Mouse (Mus musculus) limb, embryonic 10.5 days (tissue): ENCODE measurements around the gene Tmpo. TPM values are rescaled to one million over a fixed set of nuclear protein-coding genes. Genes with fewer than 3 reads are reported as not detected.

Experiments used
- DNase-seq: peaks from one replicate; pipeline ENCODE4 v3.0.0-alpha.2; 2017; ENCODE audit warnings: low spot score
- H3K27ac ChIP-seq: fragments of 300-500 bp; sonication (generic); 2 replicates; pipeline ENCODE4 v1.5.1; 2016; ENCODE audit warnings: mild to moderate bottlenecking
- H3K27me3 ChIP-seq: fragments of 300-500 bp; sonication (generic); 2 replicates; pipeline ENCODE4 v1.6.1; 2016; ENCODE audit warnings: low read depth, mild to moderate bottlenecking; ENCODE audit not compliant: poor library complexity, severe bottlenecking
- H3K36me3 ChIP-seq: fragments of 300-500 bp; sonication (generic); 2 replicates; pipeline ENCODE4 v1.6.1; 2016; ENCODE audit warnings: mild to moderate bottlenecking, moderate library complexity
- H3K4me1 ChIP-seq: fragments of 300-500 bp; sonication (generic); 2 replicates; pipeline ENCODE4 v1.6.1; 2016
- H3K4me3 ChIP-seq: fragments of 300-500 bp; sonication (generic); 2 replicates; pipeline ENCODE4 v1.5.1; 2016; ENCODE audit warnings: mild to moderate bottlenecking, moderate library complexity
- H3K9me3 ChIP-seq: fragments of 300-500 bp; sonication (generic); replicated peaks from 2 replicates; pipeline ENCODE4 v1.6.1; 2016; ENCODE audit warnings: mild to moderate bottlenecking
- whole genome bisulfite sequencing: fragments of 180-500 bp; shearing (Covaris S2); methylation state at CpG from one replicate; pipeline ENCODE4 v1.1.7; 2016; 5-methylcytosine and 5-hydroxymethylcytosine counted together
- polyA plus RNA-seq: library from polyadenylated mRNA; unstranded; fragments of >200 nt; fragmentation: Nextera tagmentation; extraction: Ambion mirVana; gene quantifications from 2 replicates; pipeline ENCODE4 v1.2.1, GENCODE M21; 2016

Tmpo gene
- polyA plus RNA-seq, 1 experiment from 2014 or later, result 300 TPM

DNA sequence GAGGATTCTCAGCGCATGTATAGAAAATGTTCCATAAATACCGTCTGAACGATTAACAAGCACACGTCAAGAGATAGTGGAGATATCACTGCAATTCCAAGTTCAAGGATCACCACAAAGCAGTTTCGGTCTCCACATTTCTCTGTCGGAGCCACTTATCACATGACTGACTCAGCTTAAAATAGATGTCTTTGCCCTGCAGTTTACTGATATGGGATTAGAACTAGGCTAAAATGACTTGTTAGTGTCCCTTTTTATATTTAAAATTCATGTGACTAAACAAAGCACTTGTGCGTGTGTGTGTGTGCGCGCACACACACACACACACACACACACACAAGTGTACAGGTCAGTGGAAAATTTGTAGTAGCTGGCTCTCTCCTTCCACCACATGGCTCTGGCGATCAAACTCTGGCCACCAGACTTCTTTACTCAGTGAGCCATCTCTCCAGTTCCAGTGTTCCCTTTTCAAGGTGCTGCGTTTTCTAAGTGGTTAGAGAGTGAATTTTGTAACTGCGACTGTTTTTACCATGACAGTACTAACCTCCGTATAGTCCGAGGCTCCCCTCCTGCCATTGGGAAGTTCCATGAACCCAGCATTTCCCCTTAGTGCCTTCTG is 41.9 kb downstream of the Tmpo start:
- Histone ChIP-seq H3K27ac (no peak overlapping the region), H3K9me3 (no peaks in the 10 kb centered on the region), H3K4me3 (no peak overlapping the region), H3K27me3 (no peaks in the 10 kb centered on the region), H3K4me1 (no peaks in the 10 kb centered on the region), H3K36me3 (no peaks in the 10 kb centered on the region)
- DNase-seq, result no peak
- WGBS, result 95% methylated on average over 14 of the region's 14 CpGs

DNA sequence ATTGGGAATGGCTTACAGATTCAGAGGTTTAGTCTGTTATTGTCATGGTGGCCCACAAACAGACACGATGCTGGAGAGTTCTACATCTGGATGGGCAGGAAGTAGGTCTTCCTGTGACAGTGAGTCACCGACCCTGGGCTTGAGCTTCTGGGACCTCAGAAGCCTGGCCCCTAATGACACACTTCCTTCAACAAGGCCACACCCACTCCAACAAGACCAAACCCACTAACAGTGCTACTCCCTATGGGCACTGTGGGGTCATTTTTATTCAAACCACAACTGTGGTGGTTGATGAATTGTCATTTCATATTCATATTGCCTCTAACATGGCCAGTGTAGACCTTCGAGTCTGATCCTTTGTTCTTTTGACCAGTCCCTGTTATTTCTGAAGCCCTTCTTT is 42.8 kb downstream of the Tmpo start:
- DNase-seq, result no peak
- no peaks in the 10 kb centered on the region for H3K36me3 ChIP-seq
- no peak overlapping the region for H3K4me3 ChIP-seq
- 78% methylated on average over 3 of the region's 3 CpGs for WGBS
- H3K4me1 ChIP-seq, result no peaks in the 10 kb centered on the region
- no peak overlapping the region for H3K27ac ChIP-seq
- H3K9me3 ChIP-seq, result no peaks in the 10 kb centered on the region
- no peaks in the 10 kb centered on the region for H3K27me3 ChIP-seq

DNA sequence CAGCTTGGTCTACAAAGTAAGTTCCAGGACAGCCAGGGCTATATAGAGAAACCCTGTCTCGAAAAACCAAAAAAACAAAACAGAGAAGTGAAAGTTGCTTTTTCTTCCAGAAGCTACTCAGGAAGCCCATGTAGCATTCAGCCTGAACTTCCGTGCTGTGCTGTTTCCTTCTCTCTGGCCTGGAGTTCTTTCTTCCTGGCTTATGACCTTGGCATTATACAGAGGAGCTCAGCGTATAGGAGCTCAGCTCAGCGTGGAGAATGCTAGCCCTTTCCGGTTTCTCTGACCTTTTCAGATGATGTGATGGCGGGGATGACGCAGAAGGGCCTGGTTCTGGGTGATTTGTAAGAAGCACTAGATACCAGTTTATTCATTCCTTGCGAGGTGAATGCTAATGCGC is 43.7 kb downstream of the Tmpo start:
- H3K36me3 ChIP-seq, result no peaks in the 10 kb centered on the region
- H3K4me1 ChIP-seq, result no peaks in the 10 kb centered on the region
- H3K4me3 ChIP-seq, result no peak overlapping the region
- H3K27me3 ChIP-seq, result no peaks in the 10 kb centered on the region
- WGBS, result 85% methylated on average over 9 of the region's 9 CpGs
- DNase-seq, result no peak
- H3K27ac ChIP-seq, result no peak overlapping the region
- H3K9me3 ChIP-seq, result no peaks in the 10 kb centered on the region

DNA sequence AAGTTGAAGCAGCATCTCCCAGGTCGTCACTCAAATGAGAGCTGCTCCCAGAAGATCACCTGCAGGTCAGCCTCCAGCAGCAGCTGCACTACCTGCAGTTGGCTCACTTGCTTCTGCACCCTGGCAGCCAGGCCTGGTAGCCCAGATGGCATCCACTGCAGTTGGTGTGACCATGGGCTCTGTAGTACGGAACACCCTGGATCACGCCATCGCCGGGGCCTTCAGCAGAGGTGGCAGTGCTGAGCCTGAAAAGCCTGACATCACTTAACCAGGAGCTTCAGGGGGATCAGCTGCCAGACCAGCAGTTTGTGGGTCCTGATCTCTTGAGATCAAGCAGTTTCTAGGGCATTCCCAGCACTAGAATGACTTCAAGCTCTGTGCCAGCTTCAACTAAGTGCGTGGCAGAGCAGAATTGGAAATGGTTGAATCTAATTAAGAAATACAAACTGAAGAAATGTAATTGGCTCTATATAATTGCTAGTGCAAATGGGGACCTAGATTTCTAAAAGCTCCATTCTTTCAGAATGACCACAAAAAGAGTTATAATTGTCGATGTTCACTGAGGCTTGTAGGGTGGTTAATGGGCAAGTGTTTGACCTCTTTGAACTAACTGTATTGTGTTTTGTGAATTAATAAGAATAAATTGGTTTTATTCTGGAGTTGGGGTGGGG is 45.7 kb downstream of the Tmpo start:
- whole genome bisulfite sequencing, result 94% methylated on average over 7 of the region's 7 CpGs
- H3K27me3 ChIP-seq, result no peaks in the 10 kb centered on the region

DNA sequence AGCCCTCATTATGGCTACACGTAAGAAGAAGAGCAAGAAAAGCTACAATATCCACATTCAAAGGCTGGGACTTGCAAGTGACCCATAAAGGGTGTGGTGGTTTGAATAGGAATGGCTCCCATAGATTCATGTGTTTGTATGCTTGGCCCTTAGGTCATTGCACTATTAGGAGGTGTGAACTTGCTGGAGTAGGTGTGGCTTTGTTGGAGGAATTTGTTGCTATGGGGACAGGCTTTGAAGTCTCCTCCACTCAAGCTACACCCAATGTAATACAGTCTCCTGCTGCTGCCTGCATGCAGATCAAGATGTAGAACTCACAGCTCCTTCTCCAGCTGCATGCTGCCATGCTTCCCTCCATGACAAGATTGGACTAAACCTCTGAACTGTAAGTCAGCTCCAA is 49.5 kb downstream of the Tmpo start:
- WGBS, result 84% methylated on average over 1 of the region's 1 CpGs
- Histone ChIP-seq H3K27ac (no peak overlapping the region), H3K27me3 (no peaks in the 10 kb centered on the region), H3K9me3 (no peaks in the 10 kb centered on the region), H3K4me3 (no peak overlapping the region), H3K4me1 (no peaks in the 10 kb centered on the region), H3K36me3 (no peaks in the 10 kb centered on the region)
- no peak for DNase-seq

More for the DNA sequence above, 45.7 kb downstream of the Tmpo start:
- Histone ChIP-seq H3K27ac (no peak overlapping the region), H3K9me3 (no peaks in the 10 kb centered on the region), H3K4me3 (no peak overlapping the region), H3K4me1 (no peaks in the 10 kb centered on the region), H3K36me3 (no peaks in the 10 kb centered on the region)
- DNase-seq, result no peak

DNA sequence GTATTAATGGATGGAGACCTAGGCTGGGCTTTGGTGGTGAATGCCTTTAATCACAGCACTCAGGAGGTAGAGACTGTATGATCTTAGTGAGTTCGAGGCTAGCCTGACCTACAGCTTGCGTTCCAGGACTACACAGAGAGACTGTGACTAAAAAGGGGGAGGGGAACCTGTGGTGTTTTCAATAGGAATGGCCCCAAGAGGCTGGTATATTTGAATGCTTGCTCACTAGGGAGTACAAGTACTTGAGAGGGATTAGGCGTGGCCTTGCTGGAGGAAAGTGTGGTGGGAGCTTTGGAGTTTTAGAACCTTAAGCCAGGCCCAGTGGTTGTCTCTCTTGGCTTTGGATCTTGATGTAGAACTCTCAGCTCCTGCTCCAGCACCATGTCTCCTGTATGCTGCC is 50.3 kb downstream of the Tmpo start:
- Histone ChIP-seq H3K27ac (no peak overlapping the region), H3K4me1 (no peaks in the 10 kb centered on the region), H3K36me3 (no peaks in the 10 kb centered on the region), H3K27me3 (no peaks in the 10 kb centered on the region), H3K9me3 (no peaks in the 10 kb centered on the region), H3K4me3 (no peak overlapping the region)
- DNase-seq, result no peak
- 88% methylated on average over 3 of the region's 3 CpGs for WGBS

DNA sequence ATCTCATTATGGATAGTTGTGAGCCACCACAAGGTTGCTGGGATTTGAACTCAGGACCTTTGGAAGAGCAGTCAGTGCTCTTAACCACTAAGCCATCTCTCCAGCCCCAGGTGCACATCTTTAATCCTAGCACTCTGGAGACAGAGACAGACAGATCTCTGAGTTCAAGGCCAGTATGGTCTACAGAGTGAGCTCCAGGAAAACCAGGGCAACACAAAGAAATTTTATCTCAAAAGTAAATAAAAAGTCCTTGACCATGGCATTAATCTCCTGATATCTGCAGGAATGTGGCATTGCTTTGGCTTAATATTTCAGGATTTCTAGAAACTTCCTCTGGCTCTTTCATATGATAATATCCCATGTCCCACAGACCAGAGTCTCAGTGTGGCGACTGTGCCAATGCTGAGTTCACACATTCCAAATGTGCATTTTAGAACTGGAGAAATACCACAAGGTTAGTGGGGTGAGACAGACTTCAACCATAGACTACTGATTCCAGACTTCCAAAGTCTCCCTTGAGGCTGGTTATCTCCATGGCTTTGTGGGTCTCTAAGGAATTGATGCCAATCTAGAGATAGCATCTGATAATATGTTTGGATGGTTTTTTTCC is 52.5 kb downstream of the Tmpo start:
- no peak overlapping the region for H3K27ac ChIP-seq
- H3K4me1 ChIP-seq, result no peaks in the 10 kb centered on the region
- no peak overlapping the region for H3K4me3 ChIP-seq
- no peaks in the 10 kb centered on the region for H3K9me3 ChIP-seq
- WGBS, result 92% methylated on average over 1 of the region's 1 CpGs
- no peaks in the 10 kb centered on the region for H3K36me3 ChIP-seq
- DNase-seq, result no peak
- no peaks in the 10 kb centered on the region for H3K27me3 ChIP-seq

DNA sequence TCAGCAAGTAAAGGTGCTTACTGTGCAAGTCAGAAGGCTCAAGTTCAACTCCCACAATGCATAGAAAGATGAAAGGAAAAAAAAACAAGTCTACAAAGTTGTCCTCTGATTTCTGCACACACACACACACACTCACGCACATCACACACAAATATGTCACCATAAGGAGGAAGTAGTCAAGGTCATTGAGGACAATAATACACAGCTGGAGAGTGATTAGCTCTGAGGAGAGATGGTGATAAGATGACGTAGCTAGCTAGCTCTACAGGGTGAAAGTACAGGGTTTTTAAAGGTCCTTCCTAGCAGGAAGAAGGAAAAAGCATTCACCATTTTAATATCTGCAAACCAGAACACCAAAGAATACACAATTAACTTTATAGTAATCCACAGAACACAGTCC is 53.7 kb downstream of the Tmpo start:
- no peaks in the 10 kb centered on the region for H3K27me3 ChIP-seq
- H3K36me3 ChIP-seq, result 0 out of 2 replicates have a peak, but pooled peaks cover under 1% of the 10 kb centered on the region
- H3K27ac ChIP-seq, result no peak overlapping the region
- WGBS, result 81% methylated on average over 2 of the region's 2 CpGs
- peaks cover 4% of the 10 kb centered on the region for H3K4me1 ChIP-seq
- DNase-seq, result no peak
- no peak overlapping the region for H3K4me3 ChIP-seq
- no peaks in the 10 kb centered on the region for H3K9me3 ChIP-seq

DNA sequence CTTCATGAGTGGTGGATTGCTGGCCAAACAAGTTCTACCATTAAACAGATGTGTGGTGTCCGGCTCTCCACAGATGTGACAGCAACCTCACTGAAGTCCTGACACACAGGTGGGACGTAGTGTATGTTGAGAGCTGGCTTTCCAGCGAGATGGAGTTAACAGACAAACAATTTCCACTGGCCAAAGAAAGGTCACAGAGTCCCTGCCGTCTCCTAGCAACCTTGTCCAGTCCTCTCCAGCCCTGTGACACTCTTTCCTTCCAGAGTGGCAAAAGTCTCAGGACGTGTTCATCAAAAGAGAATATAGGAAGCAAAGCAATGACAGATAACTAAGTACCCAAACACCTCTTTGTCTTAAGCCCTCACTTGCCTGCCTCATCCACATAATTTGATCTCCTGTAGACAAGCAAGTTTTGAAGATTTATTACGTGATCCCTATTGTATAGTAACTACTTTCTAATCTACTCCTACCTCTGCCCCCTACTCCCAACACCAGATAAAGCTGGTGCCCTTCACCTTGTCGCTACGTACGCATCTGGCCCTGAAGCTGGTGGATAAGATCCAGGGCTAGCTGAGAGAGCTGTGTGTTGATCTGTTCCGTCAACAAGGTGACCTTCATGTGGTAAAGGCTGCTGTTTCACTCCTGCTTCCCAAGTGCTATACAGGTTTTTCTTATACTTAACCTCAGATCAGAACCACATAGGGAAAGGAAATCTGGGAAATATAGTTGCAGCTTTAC is 54.3 kb downstream of the Tmpo start:
- Histone ChIP-seq H3K36me3 (peaks cover 7% of the 10 kb centered on the region), H3K4me1 (peaks cover 11% of the 10 kb centered on the region), H3K27ac (no peak overlapping the region), H3K27me3 (no peaks in the 10 kb centered on the region), H3K9me3 (no peaks in the 10 kb centered on the region), H3K4me3 (no peak overlapping the region)
- DNase-seq, result no peak
- WGBS, result 78% methylated on average over 10 of the region's 10 CpGs

DNA sequence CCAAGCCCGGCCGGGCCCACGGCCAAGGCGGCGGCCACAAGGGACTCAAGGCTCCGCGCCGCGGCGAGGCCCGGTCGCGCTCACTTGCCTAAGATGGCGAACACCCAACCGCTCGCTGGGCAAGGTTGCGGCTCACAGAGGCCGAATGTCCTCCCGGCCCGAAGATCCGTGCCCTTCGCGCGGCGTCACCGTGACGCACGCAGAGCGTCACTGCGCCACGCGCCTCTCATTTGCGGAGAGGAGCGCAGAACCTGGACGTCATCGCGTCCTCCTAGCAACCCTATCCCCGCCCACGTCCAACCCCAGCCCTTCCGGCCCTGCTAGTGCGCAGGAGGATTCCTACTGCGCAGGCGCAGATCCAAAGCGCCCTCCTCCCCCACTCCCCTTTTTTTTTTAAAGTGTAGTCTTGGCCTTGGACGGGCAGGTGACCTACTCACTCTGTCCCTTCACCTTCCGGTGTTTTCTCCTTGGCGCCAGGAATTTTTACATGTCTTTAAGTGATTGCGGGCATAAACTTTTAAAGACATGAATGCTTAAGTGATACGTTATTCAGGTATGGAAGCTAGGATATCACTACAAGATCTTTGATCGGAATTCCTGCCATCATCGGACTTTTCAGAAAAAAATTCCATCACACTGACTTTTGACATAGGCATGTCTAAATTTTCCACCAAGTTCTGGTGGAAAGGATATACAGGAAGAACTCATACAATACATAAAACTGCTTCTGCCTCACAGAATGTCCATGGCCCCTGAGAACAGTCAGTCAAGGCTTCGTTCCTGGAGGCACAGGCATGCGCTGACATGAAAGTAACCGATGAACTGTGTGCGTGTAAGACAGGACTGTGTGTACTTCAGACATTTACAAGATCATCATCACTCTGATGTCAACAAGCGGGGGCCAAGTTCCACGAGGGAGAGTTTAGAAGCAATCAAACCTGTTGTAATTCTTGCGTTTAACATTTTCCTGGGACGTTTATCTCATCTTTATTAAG is 57.0 kb downstream of the Tmpo start, which contains the start of gene Slc25a3:
Gene Slc25a3 (minus strand): TSS at position 232 of the 995 bp plus-strand sequence.
- 15% methylated on average over 58 of the region's 59 CpGs for WGBS
- Histone ChIP-seq H3K36me3 (peaks cover 33% of the 10 kb centered on the region), H3K4me3 (peak within 1 kb of the TSS; percentile 92), H3K9me3 (no peaks in the 10 kb centered on the region), H3K27ac (peak within 1 kb of the TSS; percentile 91), H3K27me3 (no peaks in the 10 kb centered on the region), H3K4me1 (peaks cover 11% of the 10 kb centered on the region)
- peak; percentile 97 for DNase-seq

DNA sequence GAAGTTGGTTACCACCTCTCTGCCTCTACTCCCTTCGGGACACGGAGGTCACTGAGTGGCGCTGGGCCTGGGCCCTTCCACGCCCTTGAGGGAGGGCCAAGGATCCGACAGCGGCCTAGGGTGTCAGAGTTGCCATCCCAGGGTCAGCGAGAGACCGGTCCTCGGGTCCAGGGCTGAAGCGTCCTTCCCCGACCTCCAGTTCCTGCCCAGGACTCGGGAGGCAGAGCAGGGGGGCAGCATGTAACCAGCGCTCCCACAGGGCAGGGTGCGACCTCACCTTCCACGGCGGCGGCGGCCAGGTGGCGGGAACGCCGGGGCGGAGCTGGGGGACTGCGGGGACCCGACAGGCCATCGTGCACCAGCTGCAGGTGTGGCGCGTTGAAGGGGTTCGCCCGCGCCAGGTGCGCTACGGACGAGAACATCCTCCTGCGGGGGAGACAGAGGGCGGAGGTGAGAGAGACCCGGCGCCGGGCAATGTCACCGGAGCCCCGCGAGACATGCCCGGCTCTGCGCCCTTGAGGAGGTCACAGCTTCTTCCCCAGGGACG is 57.8 kb downstream of the Tmpo start:
- Histone ChIP-seq H3K9me3 (no peaks in the 10 kb centered on the region), H3K36me3 (peaks cover 41% of the 10 kb centered on the region), H3K27ac (peak overlapping the region; percentile 91), H3K4me1 (peaks cover 11% of the 10 kb centered on the region), H3K27me3 (no peaks in the 10 kb centered on the region), H3K4me3 (peak overlapping the region; percentile 92)
- WGBS, result under 1% methylated on average over 44 of the region's 44 CpGs
- no peak for DNase-seq

DNA sequence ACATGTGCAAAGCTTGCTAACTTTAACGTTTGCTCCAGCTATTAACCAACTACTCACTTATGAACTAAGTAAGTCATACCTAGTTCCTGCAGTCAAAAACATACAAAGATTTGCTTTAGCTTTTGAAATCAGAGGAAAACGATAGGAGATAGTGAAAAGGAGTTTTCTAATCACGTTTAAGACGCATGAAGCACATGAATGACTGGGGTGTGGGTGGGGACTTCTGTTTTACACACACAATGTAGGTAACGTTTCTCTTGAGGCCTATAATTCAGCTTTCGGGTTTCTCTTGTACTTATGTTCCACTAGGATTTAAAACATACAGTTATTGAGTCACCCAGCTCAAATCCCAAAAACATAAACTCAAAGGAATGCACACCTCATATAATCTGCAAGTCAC is 58.5 kb downstream of the Tmpo start:
- WGBS, result 52% methylated on average over 6 of the region's 6 CpGs
- H3K27me3 ChIP-seq, result no peaks in the 10 kb centered on the region
- H3K4me1 ChIP-seq, result peaks cover 11% of the 10 kb centered on the region
- H3K27ac ChIP-seq, result peak overlapping the region; percentile 91; the same call in 1 of the 2 replicates
- H3K36me3 ChIP-seq, result peaks cover 48% of the 10 kb centered on the region
- no peaks in the 10 kb centered on the region for H3K9me3 ChIP-seq
- DNase-seq, result no peak
- H3K4me3 ChIP-seq, result peak overlapping the region; percentile 92
